8 mouse cellular contexts compared by ENCODE assay signal in the genomic region with DNA sequence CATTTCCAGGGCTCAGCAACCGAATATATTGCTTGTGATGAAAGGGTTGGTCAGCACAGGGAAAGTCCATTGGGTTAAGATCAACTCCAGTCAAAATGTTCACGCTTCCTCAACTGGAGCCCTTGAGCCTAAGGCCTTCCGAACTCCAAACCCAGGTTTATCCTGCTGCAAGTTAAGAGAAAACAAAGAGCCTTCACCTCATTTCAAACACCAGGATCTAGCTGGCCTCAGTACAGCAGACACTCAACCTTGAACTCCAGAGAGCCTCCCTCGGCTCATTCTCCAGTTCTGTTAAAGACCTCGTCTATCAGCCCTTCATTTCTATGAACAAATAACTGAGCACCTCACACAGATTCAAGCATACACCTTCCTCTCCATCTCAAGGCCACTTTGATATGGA. TPM values are rescaled to one million over a fixed set of nuclear protein-coding genes. Genes with fewer than 3 reads are reported as not detected.
DNase-seq lines count a peak whose midpoint lies in the region; ATAC-seq and TF ChIP-seq lines count a peak whose summit lies in the region.

No protein-coding gene starts in this region.

- H3K4me2 ChIP-seq in forebrain, embryonic 14.5 days (ENCODE audit: low read length): peak overlapping the region; percentile 68
- peak overlapping the region; percentile 93 for H3K4me2 ChIP-seq in liver, embryonic 14.5 days (ENCODE audit: low read depth)

- H3K9ac ChIP-seq in forebrain, embryonic 14.5 days (ENCODE audit: low read length): peak overlapping the region; percentile 93; the same call in 1 of the 2 replicates
- peak overlapping the region; percentile 72 for H3K9ac ChIP-seq in liver, embryonic 14.5 days (replicated peaks)

- no peaks in the 10 kb centered on the region for H3K9me3 ChIP-seq in erythroblast, embryonic 14.5 days (ENCODE audit: control insufficient read depth, low read length)
- no peaks in the 10 kb centered on the region for H3K9me3 ChIP-seq in forebrain, embryonic 14.5 days (replicated peaks; ENCODE audit: control insufficient read depth, low read length)
- H3K9me3 ChIP-seq in liver, embryonic 14.5 days (ENCODE audit: control insufficient read depth, low read length): no peaks in the 10 kb centered on the region

- WGBS in forebrain, embryonic 14.5 days: 59% methylated on average over 5 of the region's 5 CpGs
- 37% methylated on average over 5 of the region's 5 CpGs for WGBS in liver, embryonic 14.5 days (ENCODE audit: insufficient replicate concordance)

- H3K27me3 ChIP-seq in erythroblast, embryonic 14.5 days (ENCODE audit: control insufficient read depth): no peaks in the 10 kb centered on the region
- no peaks in the 10 kb centered on the region for H3K27me3 ChIP-seq in forebrain, embryonic 14.5 days (replicated peaks; ENCODE audit: control insufficient read depth, insufficient read depth, low read length)
- H3K27me3 ChIP-seq in liver, embryonic 14.5 days (ENCODE audit: control insufficient read depth, insufficient read depth, low read length): no peaks in the 10 kb centered on the region

- peak; percentile 27 for DNase-seq in A20 (ENCODE audit: low read depth, low spot score)
- no peak for DNase-seq in forebrain, embryonic 14.5 days (ENCODE audit: low spot score)
- DNase-seq in liver, embryonic 14.5 days (ENCODE audit: low read depth in 3 of 3, low spot score in 3 of 3): no peak
- DNase-seq in cerebellum, adult 9-11 months: no peak
- no peak for DNase-seq in cerebellum, postnatal 25 days
- DNase-seq in spleen, adult 18-20 months: no peak

- TF ChIP-seq EP300 in liver, embryonic 14.5 days (IDR thresholded peaks at IDR 0.05; ENCODE audit: low read depth): no peak

- no peak overlapping the region for H3K27ac ChIP-seq in forebrain, embryonic 14.5 days (ENCODE audit: low read depth, low read length)
- no peak overlapping the region for H3K27ac ChIP-seq in liver, embryonic 14.5 days

- H3K4me3 ChIP-seq in erythroblast, embryonic 14.5 days (replicated peaks): peak overlapping the region; percentile 93
- peak overlapping the region; percentile 92; the same call in 1 of the 2 replicates for H3K4me3 ChIP-seq in forebrain, embryonic 14.5 days (ENCODE audit: low read depth, low read length)
- peak overlapping the region; percentile 92 to 98 for H3K4me3 ChIP-seq in liver, embryonic 14.5 days (ENCODE audit: insufficient read depth in 1 of 2, low read depth in 2 of 2, low read length in 2 of 2)

- H3K4me1 ChIP-seq in erythroblast, embryonic 14.5 days (ENCODE audit: control insufficient read depth): peaks cover 36% of the 10 kb centered on the region
- peaks cover 10% of the 10 kb centered on the region for H3K4me1 ChIP-seq in forebrain, embryonic 14.5 days (ENCODE audit: control insufficient read depth, insufficient read depth, low read length)
- H3K4me1 ChIP-seq in liver, embryonic 14.5 days (replicated peaks; ENCODE audit: control insufficient read depth in 2 of 2, insufficient read depth in 2 of 2, low read length in 1 of 2): peaks cover 5 to 13% of the 10 kb centered on the region in 2 experiments

- ATAC-seq in erythroblast, adult 5-6 weeks (replicated peaks; ENCODE audit: low FRiP score, poor library complexity, severe bottlenecking): no peak
- no peak for ATAC-seq in forebrain, embryonic 14.5 days
- ATAC-seq in liver, embryonic 14.5 days (ENCODE audit: insufficient read depth): no peak

- no peak for TF ChIP-seq CTCF in liver, embryonic 14.5 days (IDR thresholded peaks at IDR 0.05; ENCODE audit: low read depth)

- peaks cover 17% of the 10 kb centered on the region for H3K36me3 ChIP-seq in erythroblast, embryonic 14.5 days (ENCODE audit: control insufficient read depth)
- peaks cover 19% of the 10 kb centered on the region for H3K36me3 ChIP-seq in forebrain, embryonic 14.5 days (ENCODE audit: control insufficient read depth, insufficient read depth, low read length)
- no peaks in the 10 kb centered on the region for H3K36me3 ChIP-seq in liver, embryonic 14.5 days (replicated peaks; ENCODE audit: control insufficient read depth, insufficient read depth, low read depth)

RNA-seq across cellular contexts. Expression of gene Lig3, which starts 0.8 kb away (rescaled TPM):
- polyA plus RNA-seq in erythroblast, embryonic 14.5 days (2012): 0.34 TPM in 2 replicates
- 5.4 and 11.1 TPM in 2 replicates for total RNA-seq in erythroblast, adult 5-6 weeks (2015; ENCODE audit: low replicate concordance)
- total RNA-seq in erythroblast, adult 5-6 weeks (2017; ENCODE audit: low replicate concordance): 6.0 and 9.5 TPM in 2 replicates
- 32.4 and 36.2 TPM in 2 replicates for polyA plus RNA-seq in forebrain, embryonic 14.5 days (2014; fragmentation: Nextera tagmentation; extraction: Ambion mirVana)
- polyA plus RNA-seq in liver, embryonic 14.5 days (2012; rRNA removed): 6.3 and 6.5 TPM in 2 replicates
- polyA plus RNA-seq in liver, embryonic 14.5 days (2014; fragmentation: Nextera tagmentation; extraction: Ambion mirVana): 8.3 and 10.3 TPM in 2 replicates

RNA-seq across cellular contexts. Expression of gene Zfp830, which starts 16.0 kb away (rescaled TPM):
- polyA plus RNA-seq in erythroblast, embryonic 14.5 days (2012): 1.7 and 2.0 TPM in 2 replicates
- 4.0 and 7.5 TPM in 2 replicates for total RNA-seq in erythroblast, adult 5-6 weeks (2015; ENCODE audit: low replicate concordance)
- 16.6 and 17.6 TPM in 2 replicates for total RNA-seq in erythroblast, adult 5-6 weeks (2017; ENCODE audit: low replicate concordance)
- 34.5 and 38.3 TPM in 2 replicates for polyA plus RNA-seq in forebrain, embryonic 14.5 days (2014; fragmentation: Nextera tagmentation; extraction: Ambion mirVana)
- polyA plus RNA-seq in liver, embryonic 14.5 days (2012; rRNA removed): 6.3 and 10.5 TPM in 2 replicates
- polyA plus RNA-seq in liver, embryonic 14.5 days (2014; fragmentation: Nextera tagmentation; extraction: Ambion mirVana): 15.1 and 15.5 TPM in 2 replicates

RNA-seq across cellular contexts. Expression of gene Cct6b, which starts 16.0 kb away (rescaled TPM):
- polyA plus RNA-seq in erythroblast, embryonic 14.5 days (2012): 0.03 and 0.07 TPM in 2 replicates
- not detected in 2 replicates for total RNA-seq in erythroblast, adult 5-6 weeks (2015; ENCODE audit: low replicate concordance)
- not detected in 2 replicates for total RNA-seq in erythroblast, adult 5-6 weeks (2017; ENCODE audit: low replicate concordance)
- 0.22 and 0.27 TPM in 2 replicates for polyA plus RNA-seq in forebrain, embryonic 14.5 days (2014; fragmentation: Nextera tagmentation; extraction: Ambion mirVana)
- polyA plus RNA-seq in liver, embryonic 14.5 days (2012; rRNA removed): 0.08 and 0.09 TPM in 2 replicates
- polyA plus RNA-seq in liver, embryonic 14.5 days (2014; fragmentation: Nextera tagmentation; extraction: Ambion mirVana): 0.13 and 0.27 TPM in 2 replicates
